Mouse (Mus musculus): Measurements from ENCODE around the gene Gpr45.
"Not testable (repeated sequence)": the region's sequence is repeated elsewhere in the genome, so short reads cannot be mapped to it uniquely, and the experiment has no call there.

Gene Gpr45

DNA sequence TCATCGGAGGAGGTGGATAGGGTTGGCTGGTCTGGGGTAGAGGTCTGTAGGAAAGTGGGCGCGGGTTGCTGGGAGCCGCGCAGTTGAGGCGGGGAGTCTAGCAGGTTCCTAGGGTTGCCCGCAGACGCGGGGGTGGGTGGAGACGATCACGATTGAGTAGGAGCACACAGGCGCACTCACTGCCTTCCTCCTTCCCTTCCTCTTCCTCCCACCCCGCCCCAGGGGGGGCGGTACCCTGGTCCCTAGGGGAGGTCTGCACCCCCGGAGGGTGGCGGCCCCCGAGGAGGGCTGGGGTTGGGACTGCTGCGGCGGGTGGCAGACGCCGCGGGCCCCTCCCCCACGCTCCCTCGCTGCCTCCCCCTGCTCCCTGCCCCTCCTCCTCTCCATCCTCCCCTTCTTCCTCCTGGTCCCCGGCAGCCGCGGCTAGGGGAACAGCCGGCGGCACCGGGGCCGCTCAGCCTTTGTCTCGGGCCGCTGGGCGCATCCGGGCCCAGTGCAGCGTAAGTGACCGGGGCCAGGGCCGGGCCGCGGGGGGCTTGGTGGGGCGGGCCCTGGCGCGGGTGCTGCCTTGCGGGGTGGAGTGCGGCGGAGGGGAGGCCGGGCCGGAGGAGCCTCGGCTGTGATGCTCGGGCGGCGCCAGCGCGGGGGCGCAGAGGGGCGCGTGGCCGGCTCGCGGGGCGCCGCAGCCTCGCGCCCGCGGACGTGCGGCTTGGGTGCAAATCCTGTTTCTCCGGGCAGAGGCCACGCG is at the start of gene Gpr45:
Gene Gpr45, plus strand, starts transcription at position 139 of the 748 bp plus-strand sequence.
- DNase-seq: peak; percentile 63

DNA sequence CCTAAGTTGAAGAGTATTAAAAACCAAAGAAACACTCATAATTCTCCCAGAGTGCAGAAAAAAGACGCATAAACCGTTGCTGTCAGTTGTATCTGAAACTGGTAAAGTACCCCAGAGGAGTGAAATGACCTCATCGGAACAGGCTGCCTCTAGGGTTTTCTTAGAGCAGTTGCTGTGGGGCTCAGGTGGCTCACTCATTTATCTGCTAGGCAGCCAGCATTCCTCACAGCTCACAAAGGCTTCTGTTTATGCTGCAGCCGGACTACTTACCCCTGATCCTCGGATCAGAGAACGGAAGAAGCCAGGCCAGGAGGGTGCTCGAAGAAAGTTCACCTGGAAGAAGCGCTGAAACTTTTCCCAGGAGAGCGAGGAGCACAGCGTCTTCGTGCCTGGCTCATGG is 47.5 kb upstream of the Gpr45 start:
- no peak for DNase-seq

DNA sequence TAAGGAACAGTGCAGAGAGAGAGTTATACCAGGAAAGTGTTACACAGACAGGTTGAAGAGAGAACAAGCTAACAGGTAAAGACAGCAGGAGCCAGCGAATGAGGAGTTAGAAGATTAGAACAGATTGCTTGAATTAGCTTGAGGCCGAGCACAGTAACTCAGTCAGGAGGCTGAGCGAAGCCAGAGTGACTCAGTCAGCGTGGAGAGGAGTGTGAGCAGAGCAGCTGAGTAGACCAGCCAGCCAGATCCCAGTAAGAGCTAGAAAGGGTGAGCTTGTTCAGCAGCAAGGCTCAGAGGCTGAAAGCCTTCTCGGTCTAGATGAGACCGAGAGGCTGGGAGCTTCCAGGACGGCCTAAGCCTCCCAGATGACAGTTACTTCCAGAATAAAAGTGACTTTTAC is 46.0 kb upstream of the Gpr45 start:
- DNase-seq: no peak

DNA sequence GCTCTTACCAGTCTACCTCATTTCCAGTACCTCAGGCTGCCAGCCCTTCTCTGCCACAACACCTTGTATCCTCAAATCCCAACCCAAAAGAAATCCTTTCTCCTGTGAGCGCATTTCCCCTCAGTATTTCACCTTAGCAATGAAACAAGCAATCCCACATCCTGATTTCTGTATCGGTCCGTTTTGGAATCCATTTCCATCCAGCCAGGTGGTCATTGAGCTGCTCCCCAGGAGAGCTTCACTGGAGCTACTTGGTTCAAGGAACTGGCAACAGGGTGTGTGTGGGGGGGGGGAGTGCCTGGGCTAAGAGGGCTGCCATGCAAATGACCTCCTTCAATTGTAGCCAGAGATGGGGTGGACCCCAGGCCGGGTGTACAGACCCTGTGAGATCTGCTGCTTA is 45.5 kb upstream of the Gpr45 start:
- no peak for DNase-seq

DNA sequence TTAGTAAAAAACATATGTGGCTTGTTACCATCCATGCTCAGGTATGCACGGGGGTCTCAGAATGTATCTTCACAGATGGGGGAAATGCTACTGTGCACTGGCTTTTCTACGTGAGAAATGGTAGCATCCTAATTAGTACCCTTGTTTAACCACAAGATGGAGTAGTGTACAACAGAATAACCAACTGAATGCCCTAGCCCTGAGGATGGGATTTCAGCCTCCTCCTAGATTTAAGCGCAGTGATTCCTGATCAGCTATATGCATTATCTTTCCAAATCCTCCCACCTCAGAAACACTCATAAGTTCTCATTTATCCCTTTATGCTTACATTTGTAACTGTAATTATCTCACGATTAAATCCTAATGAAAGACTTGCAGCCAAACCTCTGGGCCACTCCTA is 37.6 kb upstream of the Gpr45 start:
- no peak for DNase-seq

DNA sequence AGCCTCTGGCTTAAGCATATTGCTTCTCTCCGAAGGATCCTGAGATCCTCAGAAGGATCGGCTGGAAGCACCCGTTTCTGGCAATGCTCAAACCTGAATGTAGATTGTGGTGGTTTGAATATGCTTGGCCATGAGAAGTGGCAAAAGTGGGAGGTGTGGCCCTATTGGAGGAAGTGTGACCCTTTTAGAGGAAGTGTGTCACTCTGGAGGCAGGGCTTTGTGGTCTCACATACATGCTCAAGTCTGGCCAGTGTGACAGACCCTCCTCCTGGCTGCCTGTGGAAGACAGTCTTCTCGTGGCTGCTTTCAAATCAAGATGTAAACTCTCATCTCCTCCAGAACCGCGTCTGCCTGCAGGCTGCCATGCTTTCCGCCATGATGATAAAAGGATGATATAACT is 36.0 kb upstream of the Gpr45 start:
- no peak for DNase-seq

DNA sequence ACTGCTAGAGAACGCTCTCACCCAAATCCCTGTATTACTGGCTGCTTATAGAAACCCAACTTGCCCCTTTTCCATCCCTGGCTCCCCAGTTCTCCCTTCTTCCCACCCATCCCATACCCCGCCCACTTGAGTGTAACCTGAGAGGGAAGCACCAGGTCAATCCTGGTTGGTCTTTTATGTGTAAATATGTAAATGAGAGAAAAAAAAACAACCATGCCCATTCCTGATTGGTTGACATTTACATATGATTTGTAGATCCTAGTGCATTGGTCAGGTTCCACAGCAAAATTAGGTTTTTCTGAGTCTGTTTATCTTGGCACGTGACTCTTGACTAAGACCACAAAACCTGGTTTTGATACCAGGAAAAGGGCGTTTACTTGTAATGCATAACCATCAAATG is 34.8 kb upstream of the Gpr45 start:
- no peak for DNase-seq

DNA sequence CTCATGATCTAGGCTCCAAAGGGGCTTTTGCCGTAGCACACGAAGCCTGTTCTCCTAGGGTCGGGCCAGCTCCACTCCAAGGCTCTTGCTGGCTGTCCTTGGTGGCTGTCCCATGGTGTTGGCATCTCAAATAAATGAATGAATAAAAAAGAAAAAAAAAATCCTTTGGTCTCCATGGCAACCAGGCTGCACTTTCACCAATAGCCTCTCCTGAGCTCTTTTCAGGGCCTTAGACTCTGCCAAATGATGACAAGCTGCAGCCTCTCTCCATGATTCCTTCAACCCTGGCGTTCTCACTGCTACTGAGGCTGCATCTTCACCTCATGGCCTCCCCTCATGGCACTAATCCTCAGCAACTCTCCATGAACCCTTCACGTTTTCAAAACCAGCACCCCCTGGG is 28.7 kb upstream of the Gpr45 start:
- no peak for DNase-seq

DNA sequence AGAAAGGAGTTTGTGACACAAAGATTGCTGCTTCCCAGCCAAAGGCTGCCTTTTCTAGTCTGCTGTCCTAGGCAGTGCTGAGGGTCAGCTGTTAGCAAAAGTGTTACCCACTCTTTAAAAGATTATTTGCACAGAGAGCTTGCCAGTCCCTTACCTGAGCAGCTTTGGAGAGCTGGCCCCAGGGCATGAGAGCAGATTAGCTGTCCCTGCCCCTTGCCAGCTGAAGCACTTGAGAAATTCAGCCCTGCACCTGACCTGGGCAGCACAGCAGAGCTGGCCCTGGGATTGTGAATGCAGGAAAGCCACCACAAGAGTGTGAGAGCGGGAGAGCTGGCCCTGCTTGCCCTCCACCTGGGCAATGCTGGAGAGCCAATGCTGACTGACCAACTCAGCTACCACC is 19.1 kb upstream of the Gpr45 start:
- DNase-seq: no peak

DNA sequence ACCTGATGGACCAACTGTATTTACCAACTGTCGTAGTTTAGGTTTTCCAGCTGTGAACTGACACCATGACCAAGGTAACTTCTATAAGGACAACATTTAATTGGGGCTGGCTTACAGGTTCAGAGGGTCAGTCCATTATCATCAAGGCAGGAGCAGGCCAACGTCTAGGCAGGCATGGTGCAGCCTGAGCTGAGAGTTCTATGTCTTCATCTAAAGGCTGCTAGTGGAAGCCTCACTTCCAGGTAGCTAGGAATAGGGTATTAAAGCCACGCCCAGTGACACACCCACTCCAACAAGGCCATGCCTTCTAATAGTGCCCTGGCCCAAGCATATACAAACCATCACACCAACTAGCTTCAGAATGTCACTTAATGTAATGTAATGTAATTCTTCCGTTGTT is 4.2 kb upstream of the Gpr45 start:
- no peak for DNase-seq

DNA sequence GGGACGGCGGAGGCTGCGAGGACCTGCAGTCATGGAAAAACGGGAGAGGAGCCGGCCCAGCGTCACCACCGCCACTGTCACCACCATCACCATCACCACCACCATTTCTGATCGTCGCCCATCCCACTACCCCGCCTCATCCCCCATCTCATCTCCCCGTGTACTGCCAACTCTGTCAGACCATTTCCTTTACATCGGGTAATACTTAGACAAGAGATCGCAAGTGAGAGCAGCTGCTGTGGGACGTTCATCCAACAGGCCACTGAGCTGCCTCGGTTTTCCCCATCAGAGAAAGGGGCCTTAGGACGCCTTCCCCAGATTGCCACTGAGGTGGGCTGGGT is 780 bp downstream of the Gpr45 start:
- DNase-seq: no peak

DNA sequence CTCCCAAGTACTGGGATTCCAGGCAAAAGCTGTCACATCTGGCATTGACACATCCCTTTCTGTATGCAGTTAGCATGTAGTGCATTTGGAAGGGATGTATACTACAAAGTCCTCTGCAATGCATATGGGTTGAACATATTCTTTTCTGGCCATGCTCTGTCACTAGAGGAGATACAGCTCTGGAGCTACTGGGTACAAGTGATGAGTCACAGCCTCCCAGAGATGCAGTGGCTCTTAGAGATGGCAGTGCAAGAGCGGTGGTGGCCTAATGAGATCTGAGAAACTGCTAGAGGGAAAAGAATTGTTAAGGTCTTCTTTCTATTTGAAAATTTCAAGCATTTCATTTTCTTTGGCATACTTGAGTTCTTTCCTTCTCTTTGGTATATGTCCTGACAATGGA is 4.2 kb downstream of the Gpr45 start:
- DNase-seq: no peak

DNA sequence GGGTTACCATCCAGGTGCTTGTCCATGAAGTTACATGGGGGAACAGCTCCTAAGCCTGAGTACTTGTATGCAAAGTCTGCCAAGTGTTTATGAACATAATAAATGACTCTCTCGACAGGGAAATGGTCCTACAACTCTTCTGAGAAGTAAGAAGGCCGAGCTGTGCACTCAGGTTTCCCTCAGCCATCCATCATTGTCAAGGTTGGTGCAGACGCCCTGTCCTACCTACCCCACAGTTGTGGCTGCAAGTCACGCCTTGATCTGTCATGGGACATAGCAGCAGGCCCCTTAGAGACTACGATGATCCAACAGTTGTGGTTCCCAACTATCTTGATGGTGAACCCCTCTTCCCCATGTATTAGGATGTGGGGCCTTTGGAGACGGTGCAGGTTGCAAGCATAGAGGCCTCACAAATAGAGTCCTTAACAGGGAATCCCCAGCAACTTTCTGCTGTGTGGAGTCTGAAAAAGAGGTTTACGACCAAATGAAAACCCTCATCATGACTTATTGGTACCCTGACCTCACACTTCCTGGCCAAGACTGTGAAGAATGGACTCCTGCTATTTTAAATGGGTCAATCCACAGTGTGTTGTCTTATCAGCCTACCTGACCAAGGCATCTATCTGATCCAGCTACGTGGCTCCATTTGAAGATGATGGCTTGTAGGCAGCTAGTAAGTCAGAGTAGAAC is 30.6 kb downstream of the Gpr45 start:
- DNase-seq: no peak

DNA sequence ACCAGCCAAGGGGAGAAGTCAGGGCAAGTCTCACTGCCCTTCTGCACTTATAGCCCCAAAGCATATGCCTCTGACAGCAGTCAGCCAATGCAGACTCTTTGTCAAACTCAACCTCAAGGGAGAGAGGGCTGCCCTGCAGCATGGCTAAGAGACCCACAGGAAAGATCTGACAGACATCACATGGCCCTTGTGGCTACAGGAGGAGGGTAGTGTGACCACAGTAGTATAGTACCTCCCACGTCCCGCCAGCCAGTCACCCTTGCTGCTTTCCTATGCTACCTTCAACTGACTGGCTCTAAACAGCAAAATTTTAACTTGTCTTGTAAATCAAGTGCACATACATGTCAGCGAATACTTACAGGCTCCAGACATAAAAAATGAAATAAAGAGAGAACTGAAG is 31.4 kb downstream of the Gpr45 start:
- DNase-seq: no peak

DNA sequence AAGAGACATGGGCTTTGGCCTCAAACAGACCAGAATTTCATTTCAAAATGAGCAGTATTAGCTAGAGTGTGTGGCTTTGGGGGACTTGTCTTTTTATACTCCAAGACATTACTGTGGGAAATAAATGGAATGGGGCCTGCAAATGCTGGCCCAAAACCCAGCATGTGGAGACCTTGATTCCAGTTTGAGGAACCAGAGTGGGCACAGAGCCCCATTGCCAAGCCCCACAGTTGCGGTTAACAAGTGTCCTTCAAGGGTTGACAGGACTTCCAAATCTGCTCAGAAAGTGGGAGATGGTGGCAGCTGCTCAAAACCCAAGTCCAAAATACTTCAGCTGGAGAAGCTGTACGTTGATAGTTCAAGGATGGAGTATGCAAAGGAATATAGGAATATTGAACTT is 36.3 kb downstream of the Gpr45 start:
- DNase-seq: no peak

DNA sequence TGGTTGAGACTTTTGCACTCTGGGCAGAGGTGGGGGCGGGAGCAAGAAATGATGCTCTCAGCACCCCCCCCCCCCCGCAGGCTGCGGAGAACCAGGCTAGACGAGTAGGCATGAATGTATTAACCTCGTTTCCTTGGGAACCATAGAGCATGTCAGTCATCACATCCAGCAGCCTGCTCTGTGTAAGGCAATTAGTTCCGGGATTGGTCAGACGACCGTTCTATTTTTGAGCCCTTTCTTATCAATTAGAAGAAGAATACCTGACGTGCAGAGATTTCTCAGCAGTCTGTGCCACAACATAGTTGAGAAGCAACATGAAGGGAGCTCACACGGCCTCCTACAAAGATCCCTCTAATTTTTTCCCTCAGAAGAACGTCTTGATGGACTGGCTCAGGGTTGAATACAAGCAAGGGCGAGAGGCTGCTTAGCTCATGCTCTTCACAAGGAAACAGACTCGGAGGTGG is 53.4 kb downstream of the Gpr45 start:
- no peak for DNase-seq

DNA sequence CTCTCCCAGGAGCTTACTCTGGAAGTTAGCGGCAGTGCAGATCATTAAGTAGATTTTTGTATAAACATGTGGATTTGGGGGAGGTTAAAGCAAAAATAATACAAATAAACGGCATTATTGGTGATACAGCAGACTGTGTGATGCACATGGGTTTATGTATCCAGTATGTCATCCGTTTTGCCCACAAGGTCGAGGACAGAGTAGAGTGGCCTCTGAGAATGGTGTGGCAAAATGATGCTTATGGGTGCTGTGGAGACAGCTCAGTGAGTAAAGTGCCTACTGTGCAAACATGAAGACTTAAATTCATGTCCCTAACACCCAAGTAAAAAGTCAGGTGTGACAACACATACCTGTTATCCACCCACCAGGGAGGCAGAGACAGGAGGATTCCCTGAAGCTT is 53.9 kb downstream of the Gpr45 start:
- DNase-seq: no peak

DNA sequence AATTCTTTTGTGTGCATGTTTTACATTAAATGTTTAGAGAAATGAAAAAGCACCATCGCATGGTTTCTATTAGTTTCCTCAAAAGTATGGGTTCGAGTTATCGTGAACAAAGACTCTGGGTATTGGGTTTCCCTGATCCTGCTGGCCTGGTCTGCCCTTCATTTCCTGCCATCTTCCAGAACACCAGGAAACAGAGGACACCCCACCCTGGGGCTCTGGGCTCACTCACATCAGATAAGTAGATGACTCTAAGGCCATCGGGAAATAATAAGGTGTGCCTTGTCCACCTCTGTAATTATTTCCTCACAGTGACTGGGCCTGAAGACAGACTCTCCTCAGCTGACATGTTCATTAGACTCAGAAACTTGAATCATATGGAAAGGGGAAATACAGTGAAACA is 57.8 kb downstream of the Gpr45 start:
- DNase-seq: no peak

DNA sequence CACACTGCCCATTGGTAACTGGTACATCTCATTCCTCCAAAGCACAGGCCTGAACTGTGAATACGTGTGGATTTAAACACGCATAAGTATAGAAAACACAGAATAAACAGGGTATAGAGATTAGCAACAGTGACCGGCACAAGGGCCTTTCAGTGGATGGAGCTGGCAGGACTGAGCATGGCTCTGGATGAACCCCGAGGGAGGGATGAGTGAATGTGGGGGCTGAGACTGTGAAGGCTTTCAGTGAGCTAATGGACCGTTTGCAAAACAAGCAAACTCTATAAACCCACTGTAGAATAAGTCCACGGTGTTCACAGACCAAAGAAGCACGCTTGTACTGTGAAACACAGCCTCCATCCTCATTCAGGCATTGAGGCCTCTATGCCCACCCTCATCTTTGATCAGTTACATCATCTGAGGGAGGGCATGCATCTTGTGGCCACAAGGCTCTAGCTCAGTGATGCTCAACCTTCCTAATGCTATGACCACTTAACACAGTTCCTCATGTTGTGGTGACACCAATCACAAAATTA is 62.5 kb downstream of the Gpr45 start:
- not testable (repeated sequence) for DNase-seq

DNA sequence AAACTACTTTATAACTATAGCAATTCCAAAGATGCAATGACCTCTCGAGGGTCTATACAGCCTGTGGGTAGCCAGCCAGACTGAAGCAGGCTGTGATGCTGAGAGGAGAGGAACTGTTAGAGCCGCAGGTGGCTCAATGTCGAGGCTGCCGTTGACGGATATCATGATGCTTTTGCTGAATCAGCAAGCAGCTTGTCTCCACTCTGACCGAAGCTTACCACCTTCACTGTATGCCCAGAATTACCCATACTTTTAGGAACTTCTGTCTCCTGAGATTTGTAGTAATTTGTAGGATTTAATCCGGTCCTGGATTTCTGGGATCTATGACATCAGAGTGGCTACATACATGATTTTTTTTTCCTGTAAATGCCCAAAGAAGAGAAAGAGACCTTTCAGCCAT is 83.3 kb downstream of the Gpr45 start:
- no peak for DNase-seq

DNA sequence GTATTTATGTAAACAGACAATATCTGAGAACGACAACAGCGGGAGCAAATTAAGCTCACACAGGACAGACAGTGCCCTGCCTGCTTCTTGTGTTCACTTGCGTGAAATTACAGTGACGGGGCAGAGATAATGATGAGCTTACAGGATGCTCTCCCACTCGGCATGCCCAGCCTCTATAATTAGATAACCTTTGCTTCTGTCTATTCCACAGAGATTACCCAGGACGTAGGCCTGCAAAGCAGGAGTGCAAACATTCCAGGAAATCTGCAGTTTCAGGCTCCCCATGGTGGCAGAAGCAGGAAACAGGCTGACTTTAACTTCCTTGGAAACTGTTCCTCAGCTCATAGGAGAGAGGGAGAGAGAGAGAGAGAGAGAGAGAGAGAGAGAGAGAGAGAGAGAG is 89.6 kb downstream of the Gpr45 start:
- DNase-seq: no peak

DNA sequence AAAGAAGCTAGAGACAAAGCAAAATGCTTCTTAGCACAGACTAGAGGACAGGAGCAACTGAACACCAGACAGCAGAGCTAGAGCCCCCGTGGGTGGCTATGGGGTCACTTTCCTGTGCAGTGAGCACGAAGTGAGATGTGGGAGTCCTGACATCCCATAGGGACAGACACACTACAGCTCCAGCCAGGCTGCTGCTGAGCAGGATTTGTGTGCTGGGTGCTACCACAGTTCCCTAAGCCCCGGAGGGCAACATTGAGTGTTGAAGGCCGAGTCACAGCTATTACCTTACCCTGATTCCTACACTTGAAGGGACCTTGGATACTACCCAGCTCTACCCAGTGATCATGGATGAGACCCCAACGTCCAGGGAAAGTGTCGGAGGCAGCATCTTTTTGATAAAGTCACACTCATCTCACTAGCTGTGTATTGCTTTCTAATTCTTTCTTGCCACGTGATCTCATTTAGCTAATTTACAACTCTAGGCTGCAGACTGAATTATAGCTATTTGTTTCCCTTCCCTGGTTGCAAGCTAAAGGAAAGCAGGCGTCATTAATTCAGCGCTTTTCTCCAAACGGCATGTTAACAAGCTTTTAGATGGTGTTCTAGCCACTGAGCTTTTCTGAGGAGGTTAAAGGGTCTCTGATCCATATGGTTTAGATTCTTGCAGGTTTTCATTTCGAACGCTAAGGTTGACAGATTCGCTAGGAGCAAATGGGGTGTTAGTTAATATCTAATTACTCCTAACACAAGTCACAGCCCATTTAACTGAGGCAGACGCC is 92.7 kb downstream of the Gpr45 start:
- no peak for DNase-seq

DNA sequence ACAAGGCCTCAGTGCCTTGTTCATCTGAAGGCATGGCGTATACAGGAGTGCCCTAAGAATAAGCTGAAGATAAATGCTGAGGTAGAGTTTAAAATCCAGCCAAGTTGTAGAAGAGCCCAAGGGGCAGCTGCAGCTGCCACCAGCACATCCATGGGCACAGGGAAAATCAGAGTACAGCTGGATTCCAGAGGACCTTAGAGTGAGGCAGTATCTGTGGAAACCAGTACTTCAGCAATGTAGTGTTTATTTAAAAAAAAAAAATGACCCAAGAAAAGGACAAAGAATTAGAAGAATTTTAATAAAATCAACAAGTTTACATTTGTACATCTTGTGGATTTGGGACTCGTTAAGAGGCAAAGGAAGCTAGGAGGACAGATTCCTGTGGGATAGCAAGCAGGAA is 94.3 kb downstream of the Gpr45 start:
- DNase-seq: no peak

DNA sequence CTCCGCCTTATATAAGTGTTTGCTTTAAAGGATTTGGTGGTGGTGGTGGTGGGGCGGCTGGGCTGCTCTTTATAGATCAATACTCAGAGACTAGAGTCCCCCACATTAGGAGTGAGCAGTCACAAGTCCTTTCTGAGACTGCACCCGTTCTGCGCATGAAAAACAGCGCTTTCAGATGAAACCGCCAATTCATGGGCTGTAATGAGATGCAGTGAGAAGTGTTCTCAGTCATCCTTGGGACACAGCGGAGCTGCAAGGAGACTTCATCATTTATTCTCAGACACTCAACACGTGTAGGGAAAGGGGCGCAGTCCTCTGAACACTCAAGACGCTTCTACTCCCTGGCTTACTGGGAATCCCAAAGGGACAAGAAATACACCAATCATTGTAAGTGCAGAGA is 95.1 kb downstream of the Gpr45 start:
- DNase-seq: no peak

All from right cerebral cortex, postnatal 14 days (tissue).